Mouse (Mus musculus) embryonic fibroblast, embryonic 13.5 days (primary cell): ENCODE measurements around the gene Gm4969.

Source experiments
- CTCF ChIP-seq: IDR thresholded peaks from 2 replicates; pipeline ENCODE4 v1.5.1; 2011; ENCODE audit warnings: mild to moderate bottlenecking, control low read depth, low read length, moderate library complexity, borderline replicate concordance; ENCODE audit not compliant: insufficient read depth
- POLR2A ChIP-seq: IDR thresholded peaks from 2 replicates; pipeline ENCODE4 v1.6.1; 2011; ENCODE audit warnings: low read depth, mild to moderate bottlenecking, control low read depth, low read length, moderate library complexity

GRCm38 (mm10) chr7:19119631-19120429 lies 1.7 kb upstream of the Gm4969 start, which contains the start of gene Fbxo46:
- TF ChIP-seq CTCF (no peak), POLR2A (peak; percentile 86)
